Mouse (Mus musculus): ENCODE data around the gene Gm28044.
"Not testable (repeated sequence)": the region's sequence is repeated elsewhere in the genome, so short reads cannot be mapped to it uniquely, and the experiment has no call there.

Gm28044 gene

DNA sequence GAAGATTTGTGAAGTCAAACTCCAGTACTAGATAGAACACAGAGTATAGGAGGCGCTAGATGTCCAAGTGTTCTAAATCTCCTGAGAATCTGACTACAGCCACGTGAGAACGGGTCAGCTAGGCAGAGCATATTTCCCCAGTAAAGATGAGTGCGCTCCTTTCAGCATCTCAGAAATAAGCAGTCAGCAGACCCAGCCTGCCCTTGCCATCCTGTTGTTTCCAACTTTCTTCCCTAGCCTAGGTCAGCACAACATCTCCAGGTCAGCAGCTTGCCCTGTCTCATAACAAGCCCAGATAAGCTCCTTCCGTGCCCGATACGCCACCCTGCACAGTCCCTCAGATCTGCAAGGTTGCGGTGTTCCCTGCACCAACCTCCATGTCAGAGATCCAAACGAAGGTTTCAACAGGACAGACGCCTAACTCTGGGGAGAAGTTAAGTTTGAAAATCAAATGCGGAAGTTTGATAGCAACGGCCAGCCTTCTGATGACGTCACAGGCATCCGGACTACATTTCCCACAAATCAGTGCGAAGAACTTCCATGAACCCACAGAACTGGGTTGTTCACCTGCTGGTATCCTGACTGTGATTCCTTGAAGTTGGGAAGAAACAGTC lies at the start of gene Gm28044, which contains the start of gene Zfp953:
Gene Gm28044 (minus strand): TSS at position 406 of the 614 bp plus-strand sequence.
Gene Zfp953 (minus strand): TSS at position 475 of the 614 bp plus-strand sequence.
- DNase-seq (ENCODE audit: low spot score) = peak; percentile 93

DNA sequence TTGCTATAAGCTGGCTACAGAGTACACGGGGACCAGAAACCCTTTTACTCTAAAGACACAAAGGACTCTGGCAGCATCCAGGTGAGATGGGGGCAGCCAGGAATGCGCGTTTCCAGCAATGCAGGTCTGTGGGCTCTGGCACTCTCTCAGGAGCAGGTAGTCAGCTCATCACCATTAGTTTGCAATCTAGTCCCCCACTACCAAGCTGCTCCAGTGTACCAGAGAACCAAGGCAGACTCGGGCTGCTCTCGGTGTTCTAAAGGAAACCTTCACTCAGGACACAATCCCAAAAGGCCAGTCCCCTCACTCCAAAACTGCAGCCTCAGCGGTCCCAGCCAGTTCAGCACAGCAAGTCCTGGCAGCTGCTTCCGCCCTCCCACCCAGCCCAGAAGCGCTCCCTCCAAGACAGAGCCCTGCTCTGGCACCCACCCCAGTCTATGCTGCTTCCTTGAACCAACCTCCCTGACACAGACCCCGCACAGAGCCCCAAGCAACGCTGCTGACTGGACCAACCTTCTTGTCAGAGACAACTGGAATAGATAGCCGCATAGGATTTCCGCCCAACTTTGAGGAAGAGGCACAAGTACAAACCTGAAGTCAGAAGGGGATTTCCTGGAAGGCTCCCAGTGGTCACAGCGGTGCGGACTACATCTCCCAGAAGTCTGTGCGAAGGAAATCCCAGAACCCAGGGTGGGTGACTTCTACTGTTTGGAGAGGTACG lies 39.0 kb upstream of the Gm28044 start, which contains the start of gene Zfp429:
Gene Zfp429 (minus strand): TSS at position 637 of the 721 bp plus-strand sequence.
- DNase-seq (ENCODE audit: low spot score) = peak; percentile 64

DNA sequence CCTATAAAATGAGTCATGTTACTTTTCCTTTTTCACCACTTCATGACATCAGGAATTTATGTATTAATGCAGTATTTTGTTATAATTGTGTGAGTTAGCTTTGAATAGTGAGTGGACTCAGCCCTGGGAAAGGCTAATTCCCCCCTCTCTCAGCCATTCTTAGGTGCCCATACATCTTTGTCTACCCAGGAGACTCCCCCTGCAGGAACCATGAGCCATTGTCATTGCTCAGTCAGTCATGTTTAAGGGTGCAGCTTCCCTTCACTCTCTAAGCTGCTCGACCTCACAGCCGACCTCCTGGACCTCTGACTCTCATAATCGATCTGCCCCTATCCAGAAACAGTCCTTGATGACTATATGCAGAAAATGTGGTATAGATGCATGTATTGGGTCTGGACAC lies 15.9 kb upstream of the Gm28044 start:
- DNase-seq (ENCODE audit: low spot score) = peak; percentile 10

DNA sequence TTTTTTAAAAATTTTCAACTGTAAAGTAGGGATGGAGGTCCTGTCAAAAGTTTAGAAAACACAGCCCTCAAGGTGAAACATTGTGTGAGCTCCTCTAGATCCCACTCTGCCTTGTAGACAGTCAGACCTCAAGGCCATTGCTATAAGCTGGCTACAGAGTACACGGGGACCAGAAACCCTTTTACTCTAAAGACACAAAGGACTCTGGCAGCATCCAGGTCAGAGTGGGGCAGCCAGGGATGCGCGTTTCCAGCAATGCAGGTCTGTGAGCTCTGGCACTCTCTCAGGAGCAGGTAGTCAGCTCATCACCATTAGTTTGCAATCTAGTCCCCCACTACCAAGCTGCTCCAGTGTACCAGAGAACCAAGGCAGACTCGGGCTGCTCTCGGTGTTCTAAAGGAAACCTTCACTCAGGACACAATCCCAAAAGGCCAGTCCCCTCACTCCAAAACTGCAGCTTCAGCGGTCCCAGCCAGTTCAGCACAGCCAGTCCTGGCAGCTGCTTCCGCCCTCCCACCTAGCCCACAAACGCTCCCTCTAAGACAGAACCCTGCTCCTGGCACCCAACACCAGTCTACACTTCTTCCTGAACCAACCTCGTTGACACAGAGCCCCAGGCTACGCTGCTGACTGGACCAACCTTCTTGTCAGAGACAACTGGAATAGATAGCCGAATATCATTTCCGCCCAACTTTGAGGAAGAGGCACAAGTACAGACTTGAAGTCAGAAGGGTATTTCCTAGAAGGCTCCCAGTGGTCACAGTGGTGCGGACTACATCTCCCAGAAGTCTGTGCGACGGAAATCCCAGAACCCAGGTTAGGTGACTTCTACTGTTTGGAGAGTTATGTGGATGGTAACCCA lies 14.9 kb upstream of the Gm28044 start, which contains the start of the genes Gm28041 and Zfp456:
Gene Gm28041 (minus strand): TSS at position 684 of the 862 bp plus-strand sequence.
Gene Zfp456 (minus strand): TSS at position 761 of the 862 bp plus-strand sequence.
- DNase-seq (ENCODE audit: low spot score) = peak; percentile 72

GRCm38 (mm10) chr13:67351854-67352253 lies 8.5 kb downstream of the Gm28044 start:
- DNase-seq (ENCODE audit: low spot score) = no peak

- DNase-seq (ENCODE audit: low spot score) = no peak
Measured at GRCm38 (mm10) chr13:67343422-67343821, 16.9 kb downstream of the Gm28044 start.

- DNase-seq (ENCODE audit: low spot score) = no peak
Measured at GRCm38 (mm10) chr13:67332877-67333276, 27.5 kb downstream of the Gm28044 start.

DNA sequence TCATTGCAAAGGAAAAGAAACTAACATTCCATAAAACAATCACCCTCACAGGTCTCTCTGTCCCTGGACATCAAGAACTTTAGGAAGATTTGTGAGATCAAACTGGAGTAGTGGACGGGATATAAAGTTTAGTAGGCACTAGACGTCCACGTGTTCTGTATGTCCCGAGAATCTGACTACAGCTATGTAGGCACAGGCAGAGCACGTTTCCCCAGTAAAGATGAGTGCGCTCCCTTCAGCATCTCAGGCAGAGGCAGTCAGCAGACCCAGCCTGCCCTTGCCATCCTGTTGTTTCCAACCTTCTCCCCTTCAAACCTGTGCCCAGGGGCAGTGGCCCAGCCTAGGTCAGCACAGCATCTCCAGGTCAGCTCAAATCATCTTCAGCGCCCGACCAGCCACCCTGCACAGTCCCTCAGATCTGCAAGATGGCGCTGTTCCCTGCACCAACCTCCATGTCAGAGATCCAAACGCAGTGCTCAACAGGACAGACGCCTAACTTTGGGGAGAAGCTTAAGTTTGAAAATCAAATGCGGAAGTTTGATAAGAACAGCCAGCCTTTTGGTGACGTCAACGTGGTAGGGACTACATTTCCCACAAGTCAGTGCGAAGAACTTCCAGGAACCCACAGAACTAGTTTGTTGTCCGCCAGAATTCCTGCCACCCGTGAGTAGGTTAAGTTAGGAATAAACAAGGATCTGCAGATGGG lies 28.2 kb downstream of the Gm28044 start, which contains the start of gene Zfp595:
Gene Zfp595 (minus strand): TSS at position 552 of the 706 bp plus-strand sequence.
- DNase-seq (ENCODE audit: low spot score) = peak; percentile 81

DNA sequence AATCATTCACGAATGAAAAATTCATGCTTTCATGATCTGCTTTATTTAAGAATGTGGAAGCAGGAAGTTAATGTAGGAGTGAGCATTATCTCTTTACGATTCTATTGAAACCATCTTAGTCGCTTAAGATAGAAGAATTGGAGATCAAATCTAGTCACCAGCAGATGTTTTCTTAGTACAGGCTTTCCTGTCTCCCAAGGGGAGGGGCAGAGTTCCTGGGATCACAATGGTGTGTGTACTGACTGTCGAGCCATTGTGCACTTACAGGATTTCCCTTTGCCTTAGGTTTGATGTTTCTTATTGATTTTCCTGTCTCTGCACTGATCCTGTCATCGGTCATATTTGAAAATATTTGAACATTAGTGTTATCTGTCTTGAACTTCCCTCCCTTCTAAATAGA lies 53.6 kb downstream of the Gm28044 start:
- DNase-seq (ENCODE audit: low spot score) = peak; percentile 39

DNA sequence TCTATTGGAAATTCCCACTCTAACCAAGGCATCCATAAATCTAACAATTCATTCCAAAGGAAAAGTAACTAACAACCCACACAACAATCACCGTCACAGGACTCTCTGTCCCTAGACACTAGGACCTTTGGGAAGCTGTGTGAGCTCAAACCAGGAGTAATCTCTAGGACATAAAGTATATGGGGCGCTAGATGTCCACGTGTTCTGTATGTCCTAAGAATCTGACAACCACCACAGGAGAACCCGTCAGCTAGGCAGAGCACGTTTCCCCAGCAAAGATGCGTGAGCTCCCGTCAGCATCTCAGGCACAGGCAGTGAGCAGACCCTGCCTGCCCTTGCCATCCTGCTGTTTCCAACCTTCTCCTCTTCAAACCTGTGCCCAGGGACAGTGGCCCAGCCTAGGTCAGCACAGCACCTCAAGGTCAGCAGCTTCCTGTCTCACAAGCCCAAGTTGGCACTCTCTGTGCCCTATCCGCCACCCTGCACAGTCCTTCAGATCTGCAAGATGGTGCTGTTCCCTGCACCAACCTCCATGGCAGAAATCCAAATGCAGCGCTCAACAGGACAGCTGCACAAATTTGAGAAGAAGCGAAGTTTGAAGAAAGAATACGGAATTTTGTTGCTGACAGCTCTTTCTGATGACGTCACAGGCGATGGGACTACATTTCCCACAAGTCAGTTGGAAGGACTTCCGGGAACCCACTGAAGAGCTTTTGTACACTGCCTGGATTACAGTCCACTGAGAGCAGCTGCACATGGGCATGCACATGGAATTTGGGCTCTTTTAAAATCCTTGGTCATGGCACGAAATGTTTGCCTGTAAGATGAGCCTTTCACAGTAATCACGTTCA lies 54.3 kb downstream of the Gm28044 start, which contains the start of gene Zfp457:
Gene Zfp457 (minus strand): TSS at position 664 of the 851 bp plus-strand sequence.
- DNase-seq (ENCODE audit: low spot score) = peak; percentile 93

DNA sequence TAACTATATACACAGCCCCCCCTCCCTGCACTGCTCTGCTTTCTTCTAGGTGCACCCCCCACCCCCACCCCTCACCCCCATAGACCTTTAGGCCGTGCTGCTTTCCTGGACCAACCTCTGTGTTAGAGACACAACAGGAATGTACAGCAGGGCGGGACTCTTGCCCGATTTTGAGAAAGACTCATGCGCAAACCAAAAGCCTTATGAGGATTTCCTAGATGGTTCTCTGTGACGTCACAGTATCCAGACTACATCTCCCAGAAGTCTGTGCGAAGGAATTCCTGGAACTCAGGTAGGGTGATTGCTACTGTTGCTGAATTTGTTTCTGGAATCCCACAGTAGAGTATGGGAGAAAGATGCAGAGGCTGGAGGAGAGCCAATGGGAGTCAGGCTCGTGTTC lies 82.0 kb downstream of the Gm28044 start, which contains the start of gene Zfp458:
Gene Zfp458 (minus strand): TSS at position 153 of the 400 bp plus-strand sequence.
- peak; percentile 65 for DNase-seq (ENCODE audit: low spot score)

- not testable (repeated sequence) for DNase-seq (ENCODE audit: low spot score)
Measured at GRCm38 (mm10) chr13:67269383-67270065, 90.8 kb downstream of the Gm28044 start.

DNA sequence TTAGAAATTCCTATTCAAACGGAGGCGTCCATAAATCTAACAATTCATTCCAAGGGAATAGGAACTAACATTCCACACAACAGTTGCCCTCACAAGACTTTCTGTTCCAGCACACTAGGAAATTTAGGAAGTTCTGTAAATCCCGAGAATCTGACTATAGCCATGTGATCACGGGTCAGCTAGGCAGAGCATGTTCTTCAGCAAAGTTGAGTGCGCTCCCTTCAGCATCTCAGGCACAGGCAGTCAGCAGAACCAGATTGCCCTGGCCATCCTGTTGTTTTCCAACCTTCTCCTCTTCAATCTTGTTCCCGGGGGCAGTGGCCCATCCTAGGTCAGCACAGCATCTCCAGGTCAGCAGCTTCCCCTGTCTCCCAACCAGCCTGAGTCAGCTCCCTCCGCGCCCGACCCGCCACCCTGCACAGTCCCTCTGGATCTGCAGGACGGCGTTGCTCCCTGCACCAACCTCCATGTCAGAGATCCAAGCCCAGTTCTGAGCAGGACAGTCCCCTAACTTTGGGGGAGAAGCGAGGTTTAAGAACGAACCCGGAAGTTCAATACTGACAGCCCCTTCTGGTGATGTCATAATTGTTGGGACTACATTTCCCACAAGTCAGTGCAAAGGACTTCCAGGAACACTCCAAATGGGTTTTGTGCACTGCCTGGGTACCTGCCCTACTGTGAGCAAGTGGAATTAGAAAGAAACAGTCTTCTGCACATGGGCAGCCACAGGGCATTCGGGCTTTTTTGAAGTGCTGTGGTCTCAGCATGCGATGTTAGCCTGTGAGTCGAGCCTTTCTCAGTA lies 91.6 kb downstream of the Gm28044 start:
- DNase-seq (ENCODE audit: low spot score) = peak; percentile 79
